Mouse (Mus musculus) midbrain, postnatal 0 days (tissue): ENCODE results near the gene Zfhx3. TPM values are rescaled to one million over a fixed set of nuclear protein-coding genes. Genes with fewer than 3 reads are reported as not detected.

Source experiments
- ATAC-seq: fragments of 200-750 bp; cut with Nextera tagmentation; 2 replicates; pipeline ENCODE4 v1.8.0; 2017; ENCODE audit warnings: moderate number of reproducible peaks, mild to moderate bottlenecking, moderate TSS enrichment, moderate library complexity; ENCODE audit not compliant: low FRiP score
- DNase-seq: peaks from one replicate; pipeline ENCODE4 v3.0.0-alpha.2; 2015; ENCODE audit warnings: low spot score
- H3K27ac ChIP-seq: fragments of 300-500 bp; sonication (generic); 2 replicates; pipeline ENCODE4 v1.5.1; 2014; ENCODE audit warnings: low read depth, mild to moderate bottlenecking, low read length, mixed read lengths
- H3K27me3 ChIP-seq: fragments of 300-500 bp; sonication (generic); 2 replicates; pipeline ENCODE4 v1.6.1; 2014; ENCODE audit warnings: low read length, control low read depth, mixed read lengths; ENCODE audit not compliant: insufficient read depth
- H3K36me3 ChIP-seq: fragments of 300-500 bp; sonication (generic); 2 replicates; pipeline ENCODE4 v1.6.1; 2014; ENCODE audit warnings: low read length, control low read depth, mixed read lengths; ENCODE audit not compliant: insufficient read depth
- H3K4me1 ChIP-seq: fragments of 300-500 bp; sonication (generic); 2 replicates; pipeline ENCODE4 v1.6.1; 2014; ENCODE audit warnings: mild to moderate bottlenecking, control low read depth, antibody characterized with exemption, low read length, mixed read lengths; ENCODE audit not compliant: insufficient read depth
- H3K4me2 ChIP-seq: fragments of 300-500 bp; sonication (generic); 2 replicates; pipeline ENCODE4 v1.6.1; 2014; ENCODE audit warnings: low read depth, mild to moderate bottlenecking, low read length, mixed read lengths; ENCODE audit not compliant: poor library complexity, severe bottlenecking
- H3K4me3 ChIP-seq: fragments of 300-500 bp; sonication (generic); 2 replicates; pipeline ENCODE4 v1.5.1; 2014; ENCODE audit warnings: low read depth, mild to moderate bottlenecking, low read length, moderate library complexity
- H3K9ac ChIP-seq: fragments of 300-500 bp; sonication (generic); replicated peaks from 2 replicates; pipeline ENCODE4 v1.6.1; 2014; ENCODE audit warnings: mild to moderate bottlenecking, low read length, moderate library complexity, mixed read lengths; ENCODE audit not compliant: poor library complexity, severe bottlenecking
- H3K9me3 ChIP-seq: fragments of 300-500 bp; sonication (generic); 2 replicates; pipeline ENCODE4 v1.6.1; 2016; ENCODE audit warnings: low read length, control low read depth
- CTCF ChIP-seq: IDR thresholded peaks from 2 replicates; pipeline ENCODE4 v1.5.1; 2016; ENCODE audit warnings: antibody characterized with exemption, mild to moderate bottlenecking
- WGBS: fragments of 180-500 bp; shearing (Covaris S2); extraction: QIAGEN DNeasy Blood & Tissue Kit; methylation state at CpG from one replicate; pipeline ENCODE4 v1.1.7; 2014; 5-methylcytosine and 5-hydroxymethylcytosine counted together
- polyA plus RNA-seq: library from polyadenylated mRNA; unstranded; fragments of >200 nt; fragmentation: Nextera tagmentation; extraction: Ambion mirVana; gene quantifications from 2 replicates; pipeline ENCODE4 v1.2.1, GENCODE M21; 2015
- total RNA-seq: library from RNA; depleted of rRNA; stranded (reverse); fragments of >200 nt; gene quantifications from 2 replicates; pipeline ENCODE4 v1.2.3, GENCODE M21; 2014

Gene Zfhx3
- total and polyA plus RNA-seq, 2 experiments from 2014 or later, result 33.1 to 44.5 TPM

DNA sequence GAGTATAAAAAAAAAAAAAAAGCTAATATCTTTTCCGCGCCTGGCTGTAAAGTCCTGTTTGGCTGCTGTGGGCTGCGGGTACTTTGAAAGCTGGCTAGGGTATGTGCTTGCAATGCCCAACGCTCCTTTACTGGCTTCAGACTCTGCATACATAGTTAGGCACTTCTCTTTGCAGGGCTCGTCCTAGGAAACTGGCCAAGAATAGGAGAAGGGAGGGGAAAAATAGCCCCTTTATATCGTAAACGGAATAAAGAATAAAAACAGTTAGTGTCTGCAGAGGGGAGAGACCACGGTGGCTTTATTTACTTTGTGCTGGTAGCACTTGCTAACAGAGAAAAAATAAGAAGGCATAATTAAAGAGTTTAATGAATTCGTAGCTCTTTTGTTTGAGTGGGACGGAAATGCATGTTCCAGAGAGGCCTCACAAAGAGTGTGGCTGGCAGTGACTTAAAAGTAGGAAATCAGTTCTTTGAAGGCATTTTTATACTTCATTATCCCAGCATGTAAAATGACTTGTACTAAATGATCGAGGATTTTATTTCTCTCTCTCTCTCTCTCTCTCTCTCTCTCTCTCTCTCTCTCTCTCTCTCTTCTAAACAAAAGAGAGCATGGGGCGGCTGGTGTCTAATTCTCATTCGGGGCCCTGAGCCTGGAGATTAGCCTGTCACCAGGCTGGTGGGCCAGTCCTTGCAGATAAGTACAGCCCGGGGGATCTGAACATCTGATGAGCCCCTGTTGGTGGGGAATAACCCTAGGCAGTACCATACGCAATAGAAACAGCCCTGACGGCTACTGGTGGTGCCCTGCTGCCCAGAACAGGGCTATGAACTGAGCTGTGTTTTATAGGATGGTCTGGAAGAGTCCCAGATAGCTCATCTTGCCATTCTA lies 159.8 kb downstream of the Zfhx3 start:
- H3K9me3 ChIP-seq, result no peaks in the 10 kb centered on the region
- no peak overlapping the region for H3K9ac ChIP-seq
- WGBS, result 18% methylated on average over 16 of the region's 16 CpGs
- H3K36me3 ChIP-seq, result no peaks in the 10 kb centered on the region
- TF ChIP-seq CTCF, result no peak
- peak; percentile 74 for DNase-seq
- peak overlapping the region; percentile 42 for H3K4me2 ChIP-seq
- H3K27me3 ChIP-seq, result no peaks in the 10 kb centered on the region
- ATAC-seq, result no peak
- H3K4me1 ChIP-seq, result peaks cover 7% of the 10 kb centered on the region
- H3K27ac ChIP-seq, result peak overlapping the region; percentile 51
- no peak overlapping the region for H3K4me3 ChIP-seq

DNA sequence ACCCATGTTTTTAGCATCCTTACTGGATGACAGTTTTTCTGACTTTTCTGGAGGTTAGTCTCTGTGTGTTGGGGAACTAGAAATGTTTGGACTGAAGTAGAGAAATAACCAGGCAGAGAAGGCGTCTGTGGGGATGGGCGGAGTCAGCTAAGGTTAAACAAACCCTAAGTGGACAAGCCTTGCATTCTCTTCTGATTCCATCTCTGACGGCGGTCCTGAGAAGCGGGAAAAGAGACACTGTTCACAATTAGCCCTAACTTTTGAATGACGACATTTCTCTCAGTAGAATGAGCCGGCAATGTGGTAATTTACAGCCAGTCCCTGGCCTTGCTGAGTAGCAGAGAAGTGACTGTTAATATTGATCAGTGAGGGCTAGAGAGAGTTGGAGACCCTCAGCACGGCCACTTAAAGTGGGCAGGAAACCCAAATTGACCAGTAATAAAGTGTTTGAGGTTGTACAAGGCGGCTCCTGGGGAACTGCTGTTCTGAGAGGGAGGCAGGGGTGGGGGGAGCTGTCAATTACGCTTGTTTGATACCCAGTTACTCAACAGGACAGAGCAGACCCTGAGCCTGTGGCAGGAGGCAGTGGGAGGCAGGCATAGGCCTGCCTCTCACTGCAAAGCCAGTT lies 162.1 kb downstream of the Zfhx3 start:
- no peak for TF ChIP-seq CTCF
- WGBS, result 56% methylated on average over 10 of the region's 10 CpGs
- H3K4me3 ChIP-seq, result no peak overlapping the region
- peaks cover 7% of the 10 kb centered on the region for H3K4me1 ChIP-seq
- no peaks in the 10 kb centered on the region for H3K36me3 ChIP-seq
- H3K9ac ChIP-seq, result no peak overlapping the region
- H3K27ac ChIP-seq, result no peak overlapping the region
- ATAC-seq, result no peak
- H3K9me3 ChIP-seq, result no peaks in the 10 kb centered on the region
- H3K27me3 ChIP-seq, result no peaks in the 10 kb centered on the region
- DNase-seq, result no peak
- H3K4me2 ChIP-seq, result no peak overlapping the region

GRCm38 (mm10) chr8:108125053-108125452 lies 182.6 kb downstream of the Zfhx3 start:
- no peak overlapping the region for H3K4me3 ChIP-seq
- no peaks in the 10 kb centered on the region for H3K36me3 ChIP-seq
- no peak for ATAC-seq
- H3K27me3 ChIP-seq, result no peaks in the 10 kb centered on the region
- H3K27ac ChIP-seq, result no peak overlapping the region
- H3K4me1 ChIP-seq, result no peaks in the 10 kb centered on the region
- no peak overlapping the region for H3K4me2 ChIP-seq
- DNase-seq, result peak; percentile 54
- no peak overlapping the region for H3K9ac ChIP-seq
- 77% methylated on average over 2 of the region's 2 CpGs for WGBS
- no peak for TF ChIP-seq CTCF
- no peaks in the 10 kb centered on the region for H3K9me3 ChIP-seq

DNA sequence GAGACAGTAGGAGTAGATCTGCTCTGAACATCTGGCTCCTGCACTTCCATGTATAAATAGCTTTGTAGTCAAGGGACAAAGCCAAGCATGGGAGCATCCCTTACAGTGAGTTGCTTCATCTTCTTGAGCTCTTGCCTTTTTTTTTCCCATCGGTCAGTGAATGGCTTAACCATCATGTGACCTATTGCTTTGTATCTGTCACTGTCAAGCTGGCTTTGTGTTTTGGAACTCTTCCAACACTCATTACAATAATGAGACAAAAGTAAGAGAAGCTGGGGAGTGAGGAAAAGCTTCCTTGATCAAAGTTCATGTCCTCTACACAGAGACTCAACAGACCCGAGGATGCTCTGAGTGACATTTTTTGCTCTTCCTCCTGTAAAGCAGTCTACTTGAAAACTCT lies 183.0 kb downstream of the Zfhx3 start:
- Histone ChIP-seq H3K36me3 (no peaks in the 10 kb centered on the region), H3K4me3 (no peak overlapping the region), H3K4me2 (no peak overlapping the region), H3K27ac (no peak overlapping the region), H3K9me3 (no peaks in the 10 kb centered on the region), H3K9ac (no peak overlapping the region), H3K27me3 (no peaks in the 10 kb centered on the region), H3K4me1 (no peaks in the 10 kb centered on the region)
- ATAC-seq, result no peak
- WGBS, result 48% methylated on average over 2 of the region's 2 CpGs
- no peak for TF ChIP-seq CTCF
- DNase-seq, result peak; percentile 40

DNA sequence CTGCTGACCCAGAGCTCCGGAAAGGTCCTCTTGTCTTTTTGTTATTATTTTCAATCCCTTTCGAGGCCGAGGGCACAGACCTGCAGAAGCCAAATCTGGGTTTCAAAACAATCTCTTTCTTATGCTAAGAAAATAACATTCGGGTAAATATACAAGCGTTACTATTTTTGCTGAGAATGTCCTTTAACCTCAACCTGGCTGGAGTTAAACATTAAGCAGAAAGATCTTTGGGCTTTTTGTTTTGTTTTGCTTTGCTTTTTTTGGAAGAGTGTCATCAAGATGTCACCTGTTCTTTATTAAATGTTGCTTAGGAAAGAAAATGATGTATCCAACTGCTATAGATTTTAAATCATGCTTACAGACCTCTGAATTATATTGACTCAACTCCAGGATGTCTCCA lies 204.1 kb downstream of the Zfhx3 start:
- Histone ChIP-seq H3K36me3 (no peaks in the 10 kb centered on the region), H3K4me3 (no peak overlapping the region), H3K4me1 (no peaks in the 10 kb centered on the region), H3K9me3 (no peaks in the 10 kb centered on the region), H3K4me2 (no peak overlapping the region), H3K27ac (no peak overlapping the region), H3K9ac (no peak overlapping the region), H3K27me3 (no peaks in the 10 kb centered on the region)
- WGBS, result 64% methylated on average over 5 of the region's 5 CpGs
- no peak for TF ChIP-seq CTCF
- ATAC-seq, result no peak
- no peak for DNase-seq

- no peaks in the 10 kb centered on the region for H3K27me3 ChIP-seq
- no peak for ATAC-seq
- no peak overlapping the region for H3K27ac ChIP-seq
- no peak overlapping the region for H3K4me3 ChIP-seq
- no peak for DNase-seq
- TF ChIP-seq CTCF, result no peak
- WGBS, result 72% methylated on average over 15 of the region's 15 CpGs
- H3K4me2 ChIP-seq, result no peak overlapping the region
- H3K9ac ChIP-seq, result no peak overlapping the region
- H3K4me1 ChIP-seq, result no peaks in the 10 kb centered on the region
- H3K9me3 ChIP-seq, result no peaks in the 10 kb centered on the region
- no peaks in the 10 kb centered on the region for H3K36me3 ChIP-seq
Measured at GRCm38 (mm10) chr8:108148599-108149249, 206.3 kb downstream of the Zfhx3 start.
